Mouse (Mus musculus) intestine, embryonic 14.5 days (tissue): ENCODE results near the gene Slc20a1. TPM values are rescaled to one million over a fixed set of nuclear protein-coding genes. Genes with fewer than 3 reads are reported as not detected.

ENCODE experiments used
- ATAC-seq: fragments of 200-750 bp; cut with Nextera tagmentation; replicated peaks from 2 replicates; pipeline ENCODE4 v1.8.0; 2017; ENCODE audit warnings: low read depth, moderate number of reproducible peaks, moderate TSS enrichment, moderate library complexity; ENCODE audit not compliant: low FRiP score, low TSS enrichment
- DNase-seq: peaks from one replicate; pipeline ENCODE4 v3.0.0-alpha.2; 2018; ENCODE audit warnings: low spot score
- H3K27ac ChIP-seq: fragments of 300-500 bp; sonication (generic); 2 replicates; pipeline ENCODE4 v1.5.1; 2014; ENCODE audit warnings: low read depth, mild to moderate bottlenecking, control low read depth
- H3K27me3 ChIP-seq: fragments of 300-500 bp; sonication (generic); replicated peaks from 2 replicates; pipeline ENCODE4 v1.6.1; 2014; ENCODE audit warnings: low read length, control low read depth; ENCODE audit not compliant: control insufficient read depth, insufficient read depth
- H3K36me3 ChIP-seq: fragments of 300-500 bp; sonication (generic); 2 replicates; pipeline ENCODE4 v1.6.1; 2014; ENCODE audit warnings: low read length, control low read depth; ENCODE audit not compliant: control insufficient read depth, insufficient read depth
- H3K4me1 ChIP-seq: fragments of 300-500 bp; sonication (generic); replicated peaks from 2 replicates; pipeline ENCODE4 v1.6.1; 2014; ENCODE audit warnings: low read length, control low read depth, mixed read lengths; ENCODE audit not compliant: control insufficient read depth, insufficient read depth
- H3K4me2 ChIP-seq: fragments of 300-500 bp; sonication (generic); 2 replicates; pipeline ENCODE4 v1.6.1; 2014; ENCODE audit warnings: low read length
- H3K4me3 ChIP-seq: fragments of 300-500 bp; sonication (generic); 2 replicates; pipeline ENCODE4 v1.5.1; 2014; ENCODE audit warnings: low read depth, low read length, control low read depth, mixed read lengths
- H3K9ac ChIP-seq: fragments of 300-500 bp; sonication (generic); 2 replicates; pipeline ENCODE4 v1.6.1; 2014; ENCODE audit warnings: mild to moderate bottlenecking, low read length
- H3K9me3 ChIP-seq: fragments of 300-500 bp; sonication (generic); 2 replicates; pipeline ENCODE4 v1.6.1; 2016; ENCODE audit warnings: low read length, control low read depth; ENCODE audit not compliant: control insufficient read depth
- WGBS: fragments of 180-500 bp; shearing (Covaris S2); extraction: QIAGEN DNeasy Blood & Tissue Kit; methylation state at CpG from one replicate; pipeline ENCODE4 v1.1.7; 2014; 5-methylcytosine and 5-hydroxymethylcytosine counted together
- polyA plus RNA-seq: library from polyadenylated mRNA; unstranded; fragments of >200 nt; fragmentation: Nextera tagmentation; extraction: Ambion mirVana; gene quantifications from 2 replicates; pipeline ENCODE4 v1.2.1, GENCODE M21; 2014

The Slc20a1 gene
- polyA plus RNA-seq, 1 experiment from 2014 or later, result 61.1 TPM

GRCm38 (mm10) chr2:129199328-129200085 lies 943 bp downstream of the Slc20a1 start:
- no peak for ATAC-seq
- peak; percentile 66 for DNase-seq
- Histone ChIP-seq H3K4me1 (peaks cover 15% of the 10 kb centered on the region), H3K4me3 (peak overlapping the region; percentile 67), H3K27me3 (no peaks in the 10 kb centered on the region), H3K9ac (peak overlapping the region; percentile 91), H3K9me3 (no peaks in the 10 kb centered on the region), H3K36me3 (peaks cover 43% of the 10 kb centered on the region), H3K27ac (peak overlapping the region; percentile 90; the same call in 1 of the 2 replicates), H3K4me2 (peak overlapping the region; percentile 92)
- 12% methylated on average over 31 of the region's 31 CpGs for WGBS

GRCm38 (mm10) chr2:129205000-129205399 lies 6.4 kb downstream of the Slc20a1 start:
- H3K4me3 ChIP-seq, result no peak overlapping the region
- no peak overlapping the region for H3K9ac ChIP-seq
- H3K27me3 ChIP-seq, result no peaks in the 10 kb centered on the region
- no peak for DNase-seq
- peaks cover 98% of the 10 kb centered on the region for H3K36me3 ChIP-seq
- 88% methylated on average over 6 of the region's 6 CpGs for WGBS
- H3K4me2 ChIP-seq, result no peak overlapping the region
- H3K27ac ChIP-seq, result no peak overlapping the region
- H3K4me1 ChIP-seq, result peaks cover 5% of the 10 kb centered on the region; the same call in 1 of the 2 replicates
- no peaks in the 10 kb centered on the region for H3K9me3 ChIP-seq
- no peak for ATAC-seq

GRCm38 (mm10) chr2:129206824-129207223 lies 8.3 kb downstream of the Slc20a1 start:
- WGBS, result 77% methylated on average over 8 of the region's 8 CpGs
- H3K27me3 ChIP-seq, result no peaks in the 10 kb centered on the region

GRCm38 (mm10) chr2:129208181-129208746 lies 9.7 kb downstream of the Slc20a1 start:
- no peak overlapping the region for H3K27ac ChIP-seq
- H3K27me3 ChIP-seq, result no peaks in the 10 kb centered on the region
- DNase-seq (no peak), ATAC-seq (no peak)
- H3K9ac ChIP-seq, result no peak overlapping the region
- H3K36me3 ChIP-seq, result peaks cover 93% of the 10 kb centered on the region
- WGBS, result 81% methylated on average over 8 of the region's 8 CpGs
- H3K4me1 ChIP-seq, result no peaks in the 10 kb centered on the region
- no peak overlapping the region for H3K4me3 ChIP-seq
- no peak overlapping the region for H3K4me2 ChIP-seq
- H3K9me3 ChIP-seq, result no peaks in the 10 kb centered on the region

More at GRCm38 (mm10) chr2:129206824-129207223, 8.3 kb downstream of the Slc20a1 start:
- DNase-seq (no peak), ATAC-seq (no peak)
- H3K4me2 ChIP-seq, result no peak overlapping the region
- no peaks in the 10 kb centered on the region; the same call in 1 of the 2 replicates for H3K4me1 ChIP-seq
- H3K36me3 ChIP-seq, result peaks cover 100% of the 10 kb centered on the region
- H3K9me3 ChIP-seq, result no peaks in the 10 kb centered on the region
- H3K4me3 ChIP-seq, result no peak overlapping the region
- H3K9ac ChIP-seq, result no peak overlapping the region
- H3K27ac ChIP-seq, result no peak overlapping the region

GRCm38 (mm10) chr2:129210089-129210749 lies 11.7 kb downstream of the Slc20a1 start:
- Histone ChIP-seq H3K4me1 (no peaks in the 10 kb centered on the region), H3K27ac (no peak overlapping the region), H3K27me3 (no peaks in the 10 kb centered on the region), H3K4me3 (no peak overlapping the region), H3K9me3 (no peaks in the 10 kb centered on the region), H3K36me3 (peaks cover 74% of the 10 kb centered on the region), H3K4me2 (no peak overlapping the region), H3K9ac (no peak overlapping the region)
- ATAC-seq (no peak), DNase-seq (no peak)
- 70% methylated on average over 8 of the region's 8 CpGs for WGBS

GRCm38 (mm10) chr2:129211255-129211654 lies 12.7 kb downstream of the Slc20a1 start:
- H3K36me3 ChIP-seq, result peaks cover 64% of the 10 kb centered on the region
- WGBS, result 77% methylated on average over 4 of the region's 4 CpGs
- no peak overlapping the region for H3K27ac ChIP-seq

GRCm38 (mm10) chr2:129211957-129212356 lies 13.4 kb downstream of the Slc20a1 start:
- Histone ChIP-seq H3K4me1 (no peaks in the 10 kb centered on the region), H3K36me3 (peaks cover 57% of the 10 kb centered on the region), H3K9ac (no peak overlapping the region), H3K27me3 (no peaks in the 10 kb centered on the region), H3K27ac (no peak overlapping the region), H3K4me2 (no peak overlapping the region), H3K4me3 (no peak overlapping the region), H3K9me3 (no peaks in the 10 kb centered on the region)
- ATAC-seq (no peak), DNase-seq (no peak)
- WGBS, result 42% methylated on average over 2 of the region's 2 CpGs

More at GRCm38 (mm10) chr2:129211255-129211654, 12.7 kb downstream of the Slc20a1 start:
- DNase-seq (no peak), ATAC-seq (no peak)
- Histone ChIP-seq H3K4me1 (no peaks in the 10 kb centered on the region), H3K9ac (no peak overlapping the region), H3K4me3 (no peak overlapping the region), H3K27me3 (no peaks in the 10 kb centered on the region), H3K4me2 (no peak overlapping the region), H3K9me3 (no peaks in the 10 kb centered on the region)

DNA sequence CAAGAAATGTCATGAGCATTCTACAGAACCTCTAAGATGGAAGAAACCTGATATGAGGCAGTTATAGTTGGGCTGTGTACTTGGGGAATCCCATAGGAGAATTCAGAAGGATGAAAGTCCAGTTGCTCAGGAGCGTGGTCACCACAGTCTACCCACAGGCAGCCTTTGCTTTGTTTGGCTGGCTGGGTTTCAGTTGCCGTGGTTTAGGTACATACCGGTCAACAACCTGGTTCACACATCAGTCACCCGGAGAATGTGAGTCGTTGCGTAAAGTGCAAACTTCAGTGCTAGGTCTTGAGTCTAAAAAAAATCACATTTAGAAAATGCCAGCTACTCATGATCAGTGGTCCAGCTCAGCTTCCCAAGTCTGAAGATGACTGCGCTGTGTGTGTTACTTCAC lies 14.0 kb downstream of the Slc20a1 start:
- no peak for DNase-seq
- H3K4me3 ChIP-seq, result no peak overlapping the region
- H3K27ac ChIP-seq, result no peak overlapping the region
- no peak overlapping the region for H3K9ac ChIP-seq
- peaks cover 50% of the 10 kb centered on the region for H3K36me3 ChIP-seq
- no peaks in the 10 kb centered on the region for H3K9me3 ChIP-seq
- H3K27me3 ChIP-seq, result no peaks in the 10 kb centered on the region
- H3K4me2 ChIP-seq, result no peak overlapping the region
- whole genome bisulfite sequencing, result 88% methylated on average over 7 of the region's 7 CpGs
- H3K4me1 ChIP-seq, result no peaks in the 10 kb centered on the region
- no peak for ATAC-seq
